Mouse (Mus musculus) lung, adult 2 months (tissue): ENCODE results near the gene Atf7.

ENCODE experiments used
- CTCF ChIP-seq: fragments of 200-500 bp; IDR thresholded peaks from 2 replicates; pipeline ENCODE4 v1.5.1; 2011; ENCODE audit warnings: mild to moderate bottlenecking, low read length, control low read depth; ENCODE audit not compliant: insufficient read depth
- POLR2A ChIP-seq: fragments of 200-500 bp; IDR thresholded peaks from 2 replicates; pipeline ENCODE4 v1.6.1; 2011; ENCODE audit warnings: low read depth, mild to moderate bottlenecking, control low read depth, low read length, borderline replicate concordance; ENCODE audit errors: extremely low read depth

DNA sequence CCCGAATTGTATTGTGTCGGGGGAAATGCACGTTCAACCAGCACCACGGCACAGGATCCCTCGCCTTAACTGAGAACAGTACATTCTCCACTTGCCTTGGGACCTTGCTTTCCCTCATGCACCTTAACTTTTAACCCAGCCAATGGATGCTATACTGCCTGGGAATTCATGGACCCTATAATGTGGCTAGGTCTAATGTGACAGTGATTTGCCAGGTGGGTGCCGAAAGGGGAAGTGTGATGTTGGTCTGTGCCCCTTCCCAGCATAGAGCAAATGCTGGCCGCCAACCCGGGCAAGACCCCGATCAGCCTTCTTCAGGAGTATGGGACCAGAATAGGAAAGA lies 106.4 kb downstream of the Atf7 start:
- TF ChIP-seq POLR2A (no peak), CTCF (no peak)
